Mouse (Mus musculus) spleen, embryonic (tissue): ENCODE data around the gene Arhgap31.

ENCODE experiments used
- CTCF ChIA-PET: fragments of 350-600 bp; sonication (Branson Sonifier 250); formaldehyde crosslinking; loops from one replicate; lab custom pipeline; 2022; lab: Charles Lee

Arhgap31 gene

DNA sequence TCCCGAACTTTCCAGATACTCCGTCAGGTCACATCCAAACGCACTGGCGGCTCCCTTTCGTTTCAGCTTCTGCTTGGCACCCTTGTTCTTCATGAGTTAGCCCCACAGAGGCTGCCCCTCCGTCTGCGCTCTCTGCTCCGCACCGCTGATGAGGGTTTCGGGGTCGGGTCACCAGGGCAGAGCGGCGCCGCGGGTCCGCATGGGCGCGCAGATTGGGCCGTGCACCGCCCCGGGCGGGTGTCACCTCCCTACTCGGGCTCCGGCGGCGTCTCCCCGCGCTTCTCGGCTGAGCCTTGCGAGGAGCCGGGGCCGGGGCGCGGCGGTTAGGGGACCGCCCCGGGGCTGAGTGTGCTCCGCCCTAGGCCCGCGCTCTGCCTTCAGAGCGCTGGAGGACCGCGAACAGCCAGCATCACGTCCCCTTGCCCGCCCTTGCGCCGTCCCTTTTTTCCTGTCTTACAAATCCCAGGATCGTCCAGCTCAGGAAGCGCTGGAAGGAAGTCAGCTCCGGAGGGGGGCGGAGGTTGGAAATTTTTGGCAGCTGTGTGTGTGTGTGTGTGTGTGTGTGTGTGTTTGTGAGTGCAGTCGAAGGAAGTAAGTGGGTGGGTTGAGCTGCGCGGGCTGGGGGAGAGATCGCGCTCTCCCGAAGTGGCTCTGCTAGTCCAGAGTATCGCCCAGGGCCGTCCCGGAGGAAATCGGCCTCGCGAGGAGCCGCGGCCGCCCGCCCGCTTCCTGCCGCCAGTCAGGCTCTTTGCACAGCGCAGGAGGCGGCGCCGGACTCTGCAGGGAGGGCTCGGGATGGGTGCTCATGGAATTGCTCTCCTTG is at the start of gene Arhgap31:
Gene Arhgap31, minus strand, starts transcription at position 694 of the 823 bp plus-strand sequence.
- CTCF ChIA-PET = interaction anchor here (0.9 kb wide), 1 partner anchor 13 kb away, joined by 4 read pairs; no protein-coding TSS in a partner anchor

DNA sequence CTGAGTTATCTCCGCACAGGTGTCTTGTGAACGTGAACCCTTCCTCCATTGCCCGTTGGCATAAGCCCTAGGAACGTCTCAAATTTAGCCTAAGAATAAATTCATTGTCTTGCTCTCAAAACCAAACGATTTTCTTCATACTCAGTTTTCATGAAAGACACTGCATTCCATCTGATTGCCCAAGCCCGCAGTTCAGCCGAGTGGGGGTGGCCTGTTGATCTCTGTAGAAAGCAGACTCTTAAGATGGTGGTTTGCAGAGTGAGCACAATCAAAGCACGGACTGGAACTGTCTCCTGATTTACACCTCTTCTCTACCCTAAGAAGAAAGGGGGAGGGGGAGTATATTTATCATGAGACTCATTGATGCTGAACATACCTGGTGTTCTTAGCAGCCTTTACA is 49.3 kb upstream of the Arhgap31 start:
- CTCF ChIA-PET = no interaction called here

GRCm38 (mm10) chr16:38761972-38762371 is 48.9 kb upstream of the Arhgap31 start:
- CTCF ChIA-PET = no interaction called here

- CTCF ChIA-PET = no interaction called here
Observed at GRCm38 (mm10) chr16:38760834-38761375, 47.8 kb upstream of the Arhgap31 start.

DNA sequence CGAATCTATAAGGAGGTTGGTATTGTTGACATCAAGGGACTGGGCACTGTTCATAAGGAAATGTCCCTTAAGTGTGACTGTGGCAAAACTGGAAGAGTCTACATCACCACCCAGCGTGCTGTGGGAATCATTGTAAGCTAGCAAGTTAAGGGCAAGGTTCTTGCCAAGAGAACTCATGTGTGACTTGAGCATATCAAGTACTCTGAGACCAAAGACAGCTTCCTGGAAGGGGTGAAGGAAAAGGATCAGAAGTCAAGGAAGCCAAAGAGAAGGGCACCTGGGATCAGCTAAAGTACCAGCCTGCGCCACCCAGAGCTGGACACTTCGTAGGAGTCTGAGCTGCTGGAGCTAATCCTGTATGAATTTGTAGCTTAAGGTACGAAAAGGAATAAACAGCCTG is 47.2 kb upstream of the Arhgap31 start:
- CTCF ChIA-PET = no interaction called here

GRCm38 (mm10) chr16:38758104-38758861 is 45.2 kb upstream of the Arhgap31 start:
- CTCF ChIA-PET = no interaction called here

GRCm38 (mm10) chr16:38757626-38758025 is 44.6 kb upstream of the Arhgap31 start:
- CTCF ChIA-PET = no interaction called here

DNA sequence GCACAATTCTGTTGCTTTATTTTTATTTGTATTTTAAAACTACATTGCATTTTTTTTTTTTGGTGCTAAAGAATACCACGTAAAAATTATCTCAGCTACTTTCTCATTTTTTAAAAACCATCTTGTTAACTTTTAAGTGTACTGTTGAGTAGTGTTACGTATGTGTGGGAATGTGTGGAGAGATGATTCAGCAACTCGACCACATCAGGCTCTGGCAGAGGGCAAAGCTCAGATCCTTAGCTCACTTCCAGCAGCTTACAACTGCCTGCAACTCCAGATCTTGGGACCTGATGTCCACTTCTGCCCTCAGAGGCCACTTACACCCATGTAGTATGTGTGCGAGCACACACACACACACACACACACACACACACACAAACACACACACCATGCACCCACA is 43.5 kb upstream of the Arhgap31 start:
- CTCF ChIA-PET = no interaction called here

GRCm38 (mm10) chr16:38756177-38756503 is 43.1 kb upstream of the Arhgap31 start:
- CTCF ChIA-PET = no interaction called here

DNA sequence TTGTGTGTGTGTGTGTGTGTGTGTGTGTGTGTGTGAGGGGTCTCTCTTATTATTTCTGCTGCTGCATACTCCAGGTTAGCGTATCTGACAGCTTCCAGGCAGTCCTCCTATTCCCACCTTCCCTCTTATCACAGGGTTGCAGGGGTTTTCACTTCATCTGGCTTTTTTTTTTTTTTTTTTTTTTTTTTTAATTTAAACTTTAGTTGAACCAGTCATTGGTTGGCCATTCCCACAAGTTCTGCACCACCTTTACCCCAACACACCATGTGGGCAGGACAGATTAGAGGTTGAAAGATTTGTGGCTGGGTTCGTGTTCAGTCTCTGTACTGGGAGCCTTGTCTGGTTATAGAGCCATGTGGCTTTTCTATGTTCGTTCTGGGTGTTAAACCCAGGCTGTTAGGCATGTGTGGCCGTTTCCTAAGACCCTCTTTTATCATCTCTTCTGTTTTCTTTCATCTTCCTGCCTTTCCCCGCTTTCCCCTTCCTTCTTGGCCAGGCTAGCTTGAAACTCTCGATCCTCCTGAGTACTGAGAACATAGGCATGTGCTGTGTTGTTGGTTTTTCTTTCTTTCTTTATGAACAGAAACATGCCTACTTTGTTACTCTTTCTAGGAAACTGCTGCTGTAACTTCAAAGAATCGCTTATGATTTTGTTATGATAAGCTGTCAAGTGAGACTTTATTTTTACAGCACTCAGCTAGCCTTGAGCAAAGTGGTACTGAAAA is 42.5 kb upstream of the Arhgap31 start:
- CTCF ChIA-PET = interaction anchor here (0.6 kb wide), 1 partner anchor 177 kb away, joined by 3 read pairs; no protein-coding TSS in a partner anchor

- CTCF ChIA-PET = no interaction called here
Observed at GRCm38 (mm10) chr16:38753631-38754030, 40.6 kb upstream of the Arhgap31 start.

DNA sequence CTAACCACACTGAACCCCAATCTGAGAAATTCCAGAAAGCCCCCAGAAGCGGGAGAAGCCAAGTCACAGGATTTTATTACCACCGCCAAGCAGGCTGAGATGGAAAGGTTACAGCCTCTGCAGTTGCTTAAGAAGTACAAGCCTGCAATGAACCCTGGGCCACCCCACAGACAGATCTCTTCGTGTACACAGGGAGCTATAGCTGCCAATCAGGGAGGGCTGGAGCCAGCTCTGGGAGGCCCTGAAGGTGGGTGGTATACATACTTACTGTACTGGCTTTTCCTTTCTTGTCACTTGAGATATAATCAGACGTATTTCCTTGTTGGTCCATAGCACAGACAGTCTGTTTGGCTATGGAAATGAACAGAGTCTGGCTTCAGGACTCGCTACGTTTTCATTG is 37.7 kb upstream of the Arhgap31 start:
- CTCF ChIA-PET = no interaction called here

- CTCF ChIA-PET = no interaction called here
Observed at GRCm38 (mm10) chr16:38743941-38744673, 31.0 kb upstream of the Arhgap31 start.

- CTCF ChIA-PET = no interaction called here
Observed at GRCm38 (mm10) chr16:38742659-38743131, 29.6 kb upstream of the Arhgap31 start.

GRCm38 (mm10) chr16:38742113-38742658 is 29.1 kb upstream of the Arhgap31 start, which contains the start of gene B4galt4:
Gene B4galt4 (plus strand): TSS chr16:38742264.
- CTCF ChIA-PET = no interaction called here

- CTCF ChIA-PET = no interaction called here
Observed at GRCm38 (mm10) chr16:38741204-38741903, 28.3 kb upstream of the Arhgap31 start.

- CTCF ChIA-PET = no interaction called here
Observed at GRCm38 (mm10) chr16:38730921-38731320, 17.8 kb upstream of the Arhgap31 start.

DNA sequence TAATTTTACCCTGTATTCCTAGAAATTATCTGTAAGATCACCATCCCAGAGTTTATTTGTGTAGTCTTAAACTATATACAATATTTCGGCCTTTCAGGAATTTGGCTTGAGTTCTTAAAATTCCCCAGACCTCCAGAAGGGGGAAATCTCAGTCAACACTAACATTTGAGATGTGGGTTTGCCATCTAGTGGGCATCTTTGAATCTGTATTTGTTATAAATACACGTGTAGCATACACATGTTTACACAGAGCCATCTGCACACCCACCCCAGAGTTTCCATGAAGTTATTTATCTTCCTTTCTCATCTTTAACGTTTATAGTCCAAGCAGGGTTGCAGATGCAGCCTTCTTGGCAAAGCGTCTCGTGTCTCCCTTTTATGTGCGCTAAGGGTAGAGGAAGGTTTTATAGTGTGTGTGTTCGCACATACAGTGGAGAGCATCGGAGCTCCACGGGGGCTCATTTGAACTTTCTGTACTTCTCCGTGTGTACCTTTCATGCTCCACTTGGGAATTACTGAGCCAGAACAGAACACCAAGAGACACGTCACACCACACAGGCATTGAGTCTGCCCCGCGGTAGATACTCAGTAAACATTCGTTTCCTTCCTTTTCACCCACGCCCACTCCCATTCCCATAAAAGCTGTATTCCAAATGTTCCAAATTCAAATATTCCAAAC is 16.7 kb upstream of the Arhgap31 start:
- CTCF ChIA-PET = no interaction called here

GRCm38 (mm10) chr16:38729139-38729538 is 16.1 kb upstream of the Arhgap31 start:
- CTCF ChIA-PET = no interaction called here
